ENCODE assay signal across 1 mouse cellular context in the genomic region with DNA sequence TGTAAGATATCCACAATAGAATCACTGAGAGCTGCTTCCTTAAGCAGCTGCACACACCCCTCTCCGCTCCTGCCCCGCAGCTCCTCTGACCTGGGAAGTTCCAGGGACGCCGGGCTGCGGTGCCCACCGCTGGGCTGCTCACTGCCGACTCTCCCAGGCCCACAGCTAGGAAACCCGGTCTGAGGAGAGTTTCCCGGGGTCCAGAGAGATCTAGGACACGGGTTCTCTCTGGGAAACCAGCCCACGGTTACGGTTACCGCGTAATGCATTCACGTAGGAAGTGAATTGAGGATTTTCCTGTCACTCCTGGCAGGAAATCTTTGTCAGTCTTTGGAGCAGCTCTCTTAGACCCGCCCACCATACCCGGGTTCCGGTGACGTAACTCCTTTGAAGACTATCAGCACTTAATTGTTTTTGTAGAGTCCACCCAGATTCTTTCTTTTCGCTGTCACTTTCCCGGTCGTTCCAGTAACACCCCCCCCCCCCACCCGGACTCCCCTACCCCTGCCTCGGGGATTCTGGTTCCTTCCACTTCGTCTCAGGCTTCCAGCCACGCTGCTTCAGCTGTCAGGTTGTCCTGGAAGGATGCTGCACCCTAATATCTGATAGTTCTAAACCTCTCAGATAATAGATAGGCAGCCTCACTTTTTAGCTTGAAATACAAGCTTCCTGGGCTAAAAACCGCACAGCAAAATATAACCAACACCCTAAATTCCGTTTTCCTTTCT.
TF ChIP-seq lines count a peak whose summit lies in the region.

No protein-coding gene starts in this region.

TF ChIP-seq in CH12.LX, 34 proteins besides CTCF, POLR2A, EP300 and RAD21 (continued from another document):
- TF ChIP-seq ETS1 (conservative IDR thresholded peaks at IDR 0.05; ENCODE audit: low read depth, low read length) (no peak), MAZ (IDR thresholded peaks at IDR 0.05; ENCODE audit: low read depth, low read length) (no peak), MXI1 (IDR thresholded peaks at IDR 0.05; ENCODE audit: low read depth, low read length) (no peak), MAX (IDR thresholded peaks at IDR 0.05; ENCODE audit: low read length) (no peak), ZNF384 (IDR thresholded peaks at IDR 0.05; ENCODE audit: low read depth, low read length) (no peak), CHD2 (IDR thresholded peaks at IDR 0.05; ENCODE audit: low read length) (no peak), CHD1 (IDR thresholded peaks at IDR 0.05; ENCODE audit: low read depth, low read length) (no peak), PAX5 (IDR thresholded peaks at IDR 0.05; ENCODE audit: low read length) (no peak), SIN3A (IDR thresholded peaks at IDR 0.05; ENCODE audit: low read length) (peak; percentile 41; the same call in 1 of the 2 replicates)
